Comparison of ENCODE assay signal across 8 mouse cellular contexts in the genomic region with DNA sequence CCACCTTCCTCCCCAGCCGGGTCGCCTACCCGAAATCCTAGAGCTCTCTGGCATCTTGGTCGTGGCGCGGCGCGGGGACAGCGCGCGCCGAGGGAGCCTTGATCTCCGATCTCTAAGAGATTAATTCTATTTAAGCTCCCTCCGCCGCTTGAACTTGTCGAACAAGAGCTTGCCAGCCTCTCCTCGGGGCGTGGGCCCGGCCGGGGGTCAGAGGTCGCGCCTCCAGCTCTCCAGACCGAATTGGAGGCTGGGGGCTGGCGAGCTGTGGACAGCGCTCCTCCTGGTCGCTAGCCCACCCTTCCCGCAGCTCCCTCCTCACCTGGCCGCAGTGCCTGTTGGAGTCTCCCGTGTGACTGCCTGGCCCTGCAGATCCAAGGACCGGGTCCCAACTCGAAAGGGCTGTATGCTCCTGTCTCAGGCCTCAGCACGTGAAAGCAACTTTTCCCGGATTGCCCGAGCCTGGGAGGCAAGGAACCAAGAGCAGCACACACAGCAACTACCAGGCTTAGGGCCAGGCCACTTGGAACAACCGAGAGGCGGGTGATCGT. TPM values are rescaled to one million over a fixed set of nuclear protein-coding genes. Genes with fewer than 3 reads are reported as not detected.
DNase-seq lines count a peak whose midpoint lies in the region; ATAC-seq and TF ChIP-seq lines count a peak whose summit lies in the region.
"Had no signal": no experiment of that assay in that cellular context is flagged by ENCODE, and none has a peak within 500 bp of the region (broad histone marks: within the 10 kb centered on the region; RNA-seq: fewer than 3 reads in every experiment).

No protein-coding gene starts in this region.

- DNase-seq in lung, embryonic 14.5 days = peak; percentile 5
- DNase-seq in lung, postnatal 10 days = no peak
- no peak for DNase-seq in hindbrain, postnatal 0 days (ENCODE audit: low spot score)
- DNase-seq in retina, postnatal 1 day = peak; percentile 67
- DNase-seq in adrenal gland, postnatal 4 days (ENCODE audit: low spot score in 2 of 2) = no peak
- DNase-seq in lung, postnatal 36 days = no peak
- DNase-seq: kidney, adult 2 months had no signal

- H3K4me3 ChIP-seq in lung, embryonic 14.5 days (ENCODE audit: low read depth, low read length) = peak overlapping the region; percentile 9
- H3K4me3 ChIP-seq in embryonic facial prominence, embryonic 13.5 days = peak overlapping the region; percentile 36
- H3K4me3 ChIP-seq in hindbrain, postnatal 0 days (ENCODE audit: low read length) = peak overlapping the region; percentile 26

- no peaks in the 10 kb centered on the region for H3K9me3 ChIP-seq in lung, embryonic 14.5 days (ENCODE audit: low read depth, low read length)
- no peaks in the 10 kb centered on the region for H3K9me3 ChIP-seq in embryonic facial prominence, embryonic 13.5 days
- H3K9me3 ChIP-seq in hindbrain, postnatal 0 days (ENCODE audit: low read length) = no peaks in the 10 kb centered on the region

- ATAC-seq in lung, embryonic 14.5 days (ENCODE audit: insufficient read depth) = no peak
- ATAC-seq in embryonic facial prominence, embryonic 13.5 days (ENCODE audit: insufficient number of reproducible peaks, insufficient read depth, low FRiP score, low TSS enrichment, low read depth) = no peak
- no peak for ATAC-seq in hindbrain, postnatal 0 days

- no peak overlapping the region for H3K9ac ChIP-seq in lung, embryonic 14.5 days
- 0 out of 2 replicates have a peak overlapping the region, but pooled peaks have one; percentile 32 for H3K9ac ChIP-seq in embryonic facial prominence, embryonic 13.5 days
- no peak overlapping the region for H3K9ac ChIP-seq in hindbrain, postnatal 0 days (replicated peaks; ENCODE audit: low read length)

- H3K4me2 ChIP-seq in lung, embryonic 14.5 days = peak overlapping the region; percentile 47; the same call in 1 of the 2 replicates
- peak overlapping the region; percentile 55 for H3K4me2 ChIP-seq in embryonic facial prominence, embryonic 13.5 days
- H3K4me2 ChIP-seq in hindbrain, postnatal 0 days (ENCODE audit: low read depth, low read length) = peak overlapping the region; percentile 40

- no peaks in the 10 kb centered on the region for H3K4me1 ChIP-seq in lung, embryonic 14.5 days (ENCODE audit: insufficient read depth)
- peaks cover 31% of the 10 kb centered on the region for H3K4me1 ChIP-seq in embryonic facial prominence, embryonic 13.5 days
- no peaks in the 10 kb centered on the region for H3K4me1 ChIP-seq in hindbrain, postnatal 0 days (ENCODE audit: insufficient read depth, low read length)

- WGBS in lung, embryonic 14.5 days = under 1% methylated on average over 37 of the region's 37 CpGs
- WGBS in embryonic facial prominence, embryonic 13.5 days = under 1% methylated on average over 37 of the region's 37 CpGs
- 1% methylated on average over 37 of the region's 37 CpGs for WGBS in hindbrain, postnatal 0 days

- TF ChIP-seq CTCF in lung, embryonic 14.5 days (IDR thresholded peaks at IDR 0.05; ENCODE audit: low read depth) = no peak
- TF ChIP-seq CTCF in hindbrain, postnatal 0 days (IDR thresholded peaks at IDR 0.05; ENCODE audit: low read depth) = no peak

- peaks cover 98% of the 10 kb centered on the region for H3K27me3 ChIP-seq in lung, embryonic 14.5 days (ENCODE audit: insufficient read depth, low read length)
- H3K27me3 ChIP-seq in embryonic facial prominence, embryonic 13.5 days = peaks cover 99% of the 10 kb centered on the region
- peaks cover 86% of the 10 kb centered on the region for H3K27me3 ChIP-seq in hindbrain, postnatal 0 days (ENCODE audit: insufficient read depth, low read length)

- H3K36me3 ChIP-seq in lung, embryonic 14.5 days (ENCODE audit: insufficient read depth) = no peaks in the 10 kb centered on the region
- H3K36me3 ChIP-seq in embryonic facial prominence, embryonic 13.5 days = no peaks in the 10 kb centered on the region
- no peaks in the 10 kb centered on the region for H3K36me3 ChIP-seq in hindbrain, postnatal 0 days (ENCODE audit: insufficient read depth, low read length)

- H3K27ac ChIP-seq in lung, embryonic 14.5 days (ENCODE audit: low read depth) = no peak overlapping the region
- no peak overlapping the region for H3K27ac ChIP-seq in embryonic facial prominence, embryonic 13.5 days
- H3K27ac ChIP-seq in hindbrain, postnatal 0 days = no peak overlapping the region

RNA-seq across cellular contexts. Expression of gene Ostm1, which starts 0.9 kb away (rescaled TPM):
- polyA plus RNA-seq in lung, embryonic 14.5 days (2014; fragmentation: Nextera tagmentation; extraction: Ambion mirVana) = 10.7 and 11.9 TPM in 2 replicates
- 10.8 and 12.5 TPM in 2 replicates for polyA plus RNA-seq in embryonic facial prominence, embryonic 13.5 days (2015; fragmentation: Nextera tagmentation; extraction: Ambion mirVana)
- total RNA-seq in hindbrain, postnatal 0 days (2014; rRNA removed) = 37.0 and 43.1 TPM in 2 replicates
- 36.8 and 39.2 TPM in 2 replicates for polyA plus RNA-seq in hindbrain, postnatal 0 days (2015; fragmentation: Nextera tagmentation; extraction: Ambion mirVana)
- total RNA-seq in adrenal gland, postnatal 4 days (2021) = 10 to 100 TPM; 24.8 to 27.3 TPM

RNA-seq across cellular contexts. Expression of gene Nr2e1, which starts 1.1 kb away (rescaled TPM):
- polyA plus RNA-seq in lung, embryonic 14.5 days (2014; fragmentation: Nextera tagmentation; extraction: Ambion mirVana) = not detected in 2 replicates
- polyA plus RNA-seq in embryonic facial prominence, embryonic 13.5 days (2015; fragmentation: Nextera tagmentation; extraction: Ambion mirVana) = 1.3 and 2.3 TPM in 2 replicates
- total RNA-seq in hindbrain, postnatal 0 days (2014; rRNA removed) = 0.10 TPM in 1 of 2 replicates, not detected in the other
- polyA plus RNA-seq in hindbrain, postnatal 0 days (2015; fragmentation: Nextera tagmentation; extraction: Ambion mirVana) = not detected in 2 replicates
- total RNA-seq in adrenal gland, postnatal 4 days (2021) = not detected
- polyA plus RNA-seq: kidney, adult 2 months had no signal

Comparison
In these comparisons a context has a peak if more than half of its experiments do, and no peak if none do; other contexts are left out.
1. DNase-seq: peak in lung, embryonic 14.5 days (single experiment) and retina, postnatal 1 day (single experiment); none in lung, postnatal 10 days (single experiment), hindbrain, postnatal 0 days (single experiment), adrenal gland, postnatal 4 days (0 of 2) and lung, postnatal 36 days (single experiment).
2. Peak in every context shown above with its lines, with median percentiles within 50 percentile points of each other: H3K4me2 ChIP-seq and H3K4me3 ChIP-seq.